Mouse (Mus musculus) liver, adult (tissue): ENCODE results near the gene Dgkb.

Experiments
- GATA4 ChIP-seq: IDR thresholded peaks from 2 replicates; pipeline ENCODE4 v1.6.1; 2014; ENCODE audit warnings: mild to moderate bottlenecking, low read length; ENCODE audit not compliant: insufficient replicate concordance

The Dgkb gene

GRCm38 (mm10) chr12:37817426-37817825 lies at the start of gene Dgkb:
TSS of gene Dgkb (plus strand) at chr12:37817726.
- no peak for TF ChIP-seq GATA4

GRCm38 (mm10) chr12:37769844-37770243 lies 47.7 kb upstream of the Dgkb start:
- TF ChIP-seq GATA4, result no peak

DNA sequence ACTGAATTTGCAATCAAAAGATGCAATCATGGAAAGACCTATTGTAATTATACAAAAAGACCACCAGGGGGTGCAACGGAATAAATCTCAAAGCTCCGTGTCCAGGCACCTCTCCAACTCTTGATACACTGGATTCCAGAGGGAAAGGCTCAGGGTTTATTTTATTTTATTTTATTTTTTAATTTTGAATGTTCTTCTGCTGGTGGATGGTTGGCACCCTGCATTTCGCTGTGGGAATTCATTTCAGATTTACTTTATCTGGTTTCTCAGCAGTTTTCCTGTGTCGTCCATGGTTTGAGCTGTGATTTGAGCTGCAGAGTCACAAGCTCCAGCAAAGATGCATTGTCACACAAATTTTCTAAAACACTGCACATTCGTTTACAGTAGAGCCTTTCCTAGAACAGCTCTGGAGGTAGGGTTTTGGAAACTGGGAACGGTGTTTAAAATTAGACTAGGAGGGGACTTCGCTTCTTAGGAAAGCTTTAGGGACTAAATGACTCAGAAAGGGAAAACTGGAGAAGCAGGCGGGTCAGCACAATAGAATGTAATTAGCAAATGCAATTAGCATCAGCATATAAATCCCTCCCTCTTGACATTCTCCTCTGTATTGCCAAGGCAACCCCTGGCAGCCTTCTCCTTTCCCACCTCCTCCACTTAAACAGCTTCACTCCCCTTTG lies 43.7 kb upstream of the Dgkb start:
- no peak for TF ChIP-seq GATA4

DNA sequence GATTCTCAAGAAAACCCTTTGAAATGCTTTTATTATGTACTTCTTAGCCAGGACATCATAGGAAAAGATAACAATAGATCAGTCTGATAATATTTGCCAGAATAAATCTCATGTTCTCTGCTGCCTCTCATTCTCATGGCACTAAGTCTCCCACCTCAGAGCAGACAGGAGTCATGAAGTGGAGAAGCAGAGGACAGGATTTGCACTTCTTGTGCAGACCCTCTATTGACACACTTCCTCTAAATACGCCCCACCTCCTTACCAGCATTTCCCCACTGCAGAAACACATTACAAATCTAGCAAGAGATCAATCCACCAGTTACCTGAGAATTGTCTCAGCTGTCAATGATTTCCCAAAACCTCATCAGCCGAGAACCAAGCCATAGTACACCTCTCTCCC lies 42.9 kb upstream of the Dgkb start:
- TF ChIP-seq GATA4, result no peak

DNA sequence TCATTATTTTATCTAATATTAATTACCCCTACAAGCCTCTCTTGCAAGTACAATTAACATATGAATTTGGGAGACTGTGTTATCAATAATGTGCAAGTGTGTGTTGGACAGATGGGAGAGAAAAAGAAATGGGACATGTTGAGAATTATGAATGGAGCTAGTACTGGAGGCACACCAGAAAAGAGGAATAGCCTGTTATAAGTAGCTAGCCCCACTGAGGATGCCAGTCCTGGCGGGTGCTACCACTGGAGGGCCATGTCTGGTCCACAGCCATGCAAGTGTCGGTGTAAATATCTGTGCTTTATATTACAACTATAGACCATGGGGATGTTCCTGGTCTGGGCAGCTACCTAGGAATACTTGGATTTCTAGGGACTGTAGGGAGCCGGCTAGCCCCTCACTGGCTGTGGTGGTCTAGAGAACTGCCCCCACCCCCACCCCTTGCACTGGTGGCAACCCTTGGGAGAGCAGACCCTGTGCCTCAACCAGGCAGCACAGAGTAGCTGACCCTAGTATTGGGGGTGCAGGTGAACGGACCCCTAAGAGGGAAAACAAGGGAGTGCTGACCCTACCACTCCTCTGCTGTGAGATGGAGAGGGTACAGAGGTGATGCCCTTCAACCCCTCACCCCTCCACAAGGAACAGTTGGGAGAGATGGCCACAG lies 21.1 kb upstream of the Dgkb start:
- TF ChIP-seq GATA4, result no peak

DNA sequence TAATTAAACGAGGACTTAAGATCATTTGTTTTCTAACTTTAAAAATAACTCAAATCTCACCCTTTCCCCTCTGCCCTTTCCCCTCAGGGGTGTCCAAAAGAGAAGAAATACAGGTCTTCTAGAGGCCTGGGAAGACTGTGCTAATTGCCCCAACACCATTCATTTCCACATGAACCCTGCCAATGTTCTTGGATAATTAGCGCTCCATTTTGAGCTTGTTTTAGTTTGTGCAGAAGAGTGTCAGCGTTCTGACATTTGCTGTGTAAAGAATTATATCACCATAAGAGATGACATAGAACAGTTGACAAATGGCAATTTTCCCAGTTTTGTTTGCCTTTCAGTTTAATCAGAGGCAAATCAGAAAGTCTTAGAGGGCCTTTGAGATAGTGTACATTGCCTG lies 3.4 kb upstream of the Dgkb start:
- TF ChIP-seq GATA4, result no peak

- TF ChIP-seq GATA4, result no peak
Measured at GRCm38 (mm10) chr12:37821052-37821810, 3.7 kb downstream of the Dgkb start.

DNA sequence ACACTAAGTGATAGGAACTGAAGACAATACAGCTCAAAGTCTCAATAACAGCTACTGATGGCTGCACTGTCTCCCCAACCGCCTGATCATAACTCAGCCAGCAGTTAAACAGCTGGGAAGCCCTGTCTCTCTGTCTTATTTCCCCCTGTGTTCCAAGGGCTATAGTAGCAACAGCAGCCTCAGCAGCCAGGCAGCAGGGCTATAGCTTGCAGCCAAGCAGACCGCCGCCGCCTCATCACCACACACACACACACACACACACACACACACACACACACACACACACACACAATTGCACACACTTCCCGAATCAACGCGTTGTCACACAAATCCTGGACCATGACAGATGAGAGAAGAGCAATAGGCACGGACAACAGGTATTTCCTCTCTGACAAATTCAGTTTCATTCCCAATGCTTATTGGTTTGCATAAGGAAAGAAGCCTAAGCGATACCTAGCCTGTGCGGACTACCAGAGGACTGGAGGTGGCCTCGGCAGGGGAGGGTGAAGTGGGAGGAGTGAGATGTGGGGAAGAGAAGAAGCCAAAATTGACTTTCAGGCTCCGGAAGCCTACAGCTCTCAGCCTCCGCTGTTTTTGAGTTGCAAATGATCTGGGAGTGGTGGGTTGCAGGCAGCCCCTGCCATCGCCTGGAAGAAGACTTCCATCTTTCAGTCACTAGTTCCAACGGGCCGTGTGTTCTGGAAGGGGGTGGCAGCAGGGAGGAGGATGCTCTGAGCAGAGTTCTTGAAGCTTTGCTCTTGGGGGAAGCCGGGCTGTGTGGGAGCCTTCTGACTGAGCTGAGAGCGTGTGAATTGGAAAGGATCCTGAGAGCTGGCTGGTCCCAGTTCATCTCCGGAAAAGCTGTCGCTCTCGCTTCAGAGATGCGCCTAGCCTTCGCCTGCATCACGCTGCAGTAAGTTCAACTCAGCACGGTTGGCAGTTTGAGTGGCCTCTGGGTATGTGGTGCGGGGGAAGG lies 62.8 kb downstream of the Dgkb start:
- TF ChIP-seq GATA4, result no peak

- no peak for TF ChIP-seq GATA4
Measured at GRCm38 (mm10) chr12:37881376-37881775, 63.9 kb downstream of the Dgkb start.

- TF ChIP-seq GATA4, result no peak
Measured at GRCm38 (mm10) chr12:37882796-37883195, 65.3 kb downstream of the Dgkb start.

- no peak for TF ChIP-seq GATA4
Measured at GRCm38 (mm10) chr12:37883781-37884180, 66.3 kb downstream of the Dgkb start.

DNA sequence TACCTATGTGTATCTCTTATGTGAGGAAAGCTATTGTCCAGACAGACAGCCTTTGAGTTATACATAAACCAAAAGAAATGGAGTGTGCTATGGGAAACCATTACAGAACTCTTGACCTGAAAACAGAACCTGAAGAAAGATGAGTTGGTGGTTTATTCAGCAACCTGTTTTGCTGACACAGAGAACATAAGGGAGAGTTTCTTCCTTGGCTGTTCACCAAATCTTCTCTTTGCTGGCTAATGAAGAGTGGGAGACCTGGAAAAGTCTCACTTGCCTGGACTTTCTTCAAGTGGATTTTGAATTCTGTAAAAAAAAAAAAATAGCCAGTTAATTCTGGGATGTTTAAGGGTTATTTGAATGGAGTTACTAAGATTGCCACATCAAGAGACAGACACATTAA lies 71.1 kb downstream of the Dgkb start:
- no peak for TF ChIP-seq GATA4

- TF ChIP-seq GATA4, result no peak
Measured at GRCm38 (mm10) chr12:37889431-37889830, 71.9 kb downstream of the Dgkb start.

DNA sequence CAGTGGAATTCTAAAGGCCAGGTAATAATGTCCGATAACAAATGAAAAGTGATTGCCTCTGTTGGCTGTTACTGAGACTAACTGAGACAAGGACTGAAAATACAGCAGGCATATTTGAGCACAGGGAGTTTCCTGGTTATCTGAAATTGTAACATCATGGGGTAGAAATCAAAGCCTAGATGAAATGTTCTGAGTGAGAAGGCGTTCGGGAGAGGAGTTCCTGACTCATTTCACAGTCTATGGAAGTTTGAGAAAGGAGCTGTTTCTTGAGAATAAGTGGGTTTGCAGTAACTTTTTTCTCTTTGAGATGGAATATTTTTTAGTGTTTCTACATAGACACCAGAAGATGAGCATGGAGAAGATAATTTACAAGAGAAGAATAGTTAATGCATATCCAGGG lies 73.8 kb downstream of the Dgkb start:
- no peak for TF ChIP-seq GATA4

GRCm38 (mm10) chr12:37942163-37942562 lies 124.6 kb downstream of the Dgkb start:
- TF ChIP-seq GATA4, result no peak

- TF ChIP-seq GATA4, result no peak
Measured at GRCm38 (mm10) chr12:37956193-37956592, 138.7 kb downstream of the Dgkb start.

DNA sequence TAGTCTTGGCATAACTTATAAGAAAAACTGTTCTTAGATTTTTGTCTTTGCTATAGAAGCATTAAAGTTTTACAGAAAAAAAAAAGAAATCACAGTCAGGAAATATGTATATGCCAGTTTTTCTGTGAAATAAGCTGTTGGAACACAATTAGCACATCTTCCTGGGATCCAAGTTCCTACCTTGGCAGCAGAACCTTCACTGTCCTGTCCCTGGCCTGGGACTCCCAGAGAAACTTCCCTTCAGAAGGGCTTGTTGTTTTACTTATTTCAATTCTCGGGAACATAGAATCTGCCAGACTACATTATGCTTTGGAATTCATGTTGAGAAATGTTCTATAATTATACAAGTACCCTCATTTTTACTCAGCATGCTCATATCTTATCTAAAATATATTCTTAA lies 154.0 kb downstream of the Dgkb start:
- TF ChIP-seq GATA4, result no peak
